8 mouse cellular contexts compared by ENCODE assay signal in genomic region chr4:57904211-57904610, GRCm38 (mm10). TPM values are rescaled to one million over a fixed set of nuclear protein-coding genes. Genes with fewer than 3 reads are reported as not detected.
DNase-seq lines count a peak whose midpoint lies in the region; ATAC-seq and TF ChIP-seq lines count a peak whose summit lies in the region.

No protein-coding gene starts in this region.

- WGBS in kidney, postnatal 0 days = 7% methylated on average over 5 of the region's 5 CpGs
- WGBS in lung, adult 2 months = 7% methylated on average over 5 of the region's 5 CpGs
- WGBS in neural tube, embryonic 14.5 days = 12% methylated on average over 5 of the region's 5 CpGs
- 6% methylated on average over 5 of the region's 5 CpGs for WGBS in thymus, adult 2 months

- H3K36me3 ChIP-seq in C2C12 (ENCODE audit: control insufficient read depth, insufficient read depth) = no peaks in the 10 kb centered on the region
- H3K36me3 ChIP-seq in kidney, postnatal 0 days (ENCODE audit: insufficient read depth, low read length) = no peaks in the 10 kb centered on the region
- no peaks in the 10 kb centered on the region for H3K36me3 ChIP-seq in neural tube, embryonic 14.5 days (ENCODE audit: control insufficient read depth, insufficient read depth, low read length)
- no peaks in the 10 kb centered on the region for H3K36me3 ChIP-seq in thymus, adult 2 months (ENCODE audit: control insufficient read depth, insufficient read depth, low read length)

- H3K9ac ChIP-seq in kidney, postnatal 0 days (ENCODE audit: low read depth, low read length) = no peak overlapping the region
- no peak overlapping the region for H3K9ac ChIP-seq in neural tube, embryonic 14.5 days (replicated peaks; ENCODE audit: low read depth, low read length)

- H3K4me1 ChIP-seq in kidney, postnatal 0 days (replicated peaks; ENCODE audit: insufficient read depth, low read length) = no peaks in the 10 kb centered on the region
- H3K4me1 ChIP-seq in lung, adult 2 months (ENCODE audit: control insufficient read depth, insufficient read depth, low read length) = no peaks in the 10 kb centered on the region
- no peaks in the 10 kb centered on the region for H3K4me1 ChIP-seq in neural tube, embryonic 14.5 days (ENCODE audit: control insufficient read depth, insufficient read depth, low read length)
- H3K4me1 ChIP-seq in thymus, adult 2 months (replicated peaks; ENCODE audit: control insufficient read depth, insufficient read depth, low read length) = peaks cover 8% of the 10 kb centered on the region

- H3K79me2 ChIP-seq in C2C12 (ENCODE audit: control insufficient read depth, insufficient read depth) = no peaks in the 10 kb centered on the region

- peak; percentile 60 for TF ChIP-seq CTCF in C2C12 (IDR thresholded peaks at IDR 0.05; ENCODE audit: control insufficient read depth, insufficient read depth, insufficient read length)
- peak; percentile 91 for TF ChIP-seq CTCF in kidney, postnatal 0 days (IDR thresholded peaks at IDR 0.05; ENCODE audit: low read depth)
- TF ChIP-seq CTCF in lung, adult 2 months (IDR thresholded peaks at IDR 0.05; ENCODE audit: insufficient read depth, low read length) = peak; percentile 93
- peak; percentile 19; the same call in 1 of the 2 replicates for TF ChIP-seq CTCF in thymus, adult 2 months (IDR thresholded peaks at IDR 0.05; ENCODE audit: borderline replicate concordance, control insufficient read depth, extremely low read depth, insufficient read depth, low read length, poor library complexity)

- H3K27ac ChIP-seq in kidney, postnatal 0 days = no peak overlapping the region
- H3K27ac ChIP-seq in neural tube, embryonic 14.5 days (ENCODE audit: low read depth, low read length) = no peak overlapping the region
- H3K27ac ChIP-seq in thymus, adult 2 months (ENCODE audit: control insufficient read depth, insufficient read depth, low read length) = no peak overlapping the region

- H3K4me2 ChIP-seq in kidney, postnatal 0 days (ENCODE audit: low read length) = peak overlapping the region; percentile 1
- H3K4me2 ChIP-seq in neural tube, embryonic 14.5 days (ENCODE audit: low read depth, low read length) = no peak overlapping the region

- ATAC-seq in granulocyte monocyte progenitor cell, adult 5-6 weeks (replicated peaks; ENCODE audit: poor library complexity, severe bottlenecking) = peak; percentile 26; the same call in 1 of the 2 replicates
- peak; percentile 58; the same call in 1 of the 2 replicates for ATAC-seq in kidney, postnatal 0 days (replicated peaks; ENCODE audit: low FRiP score, low read depth)
- peak; percentile 64; the same call in 1 of the 2 replicates for ATAC-seq in neural tube, embryonic 14.5 days (ENCODE audit: low read depth)

- H3K9me3 ChIP-seq in kidney, postnatal 0 days (replicated peaks; ENCODE audit: low read length) = no peaks in the 10 kb centered on the region
- no peaks in the 10 kb centered on the region for H3K9me3 ChIP-seq in neural tube, embryonic 14.5 days (ENCODE audit: control insufficient read depth, low read length)

- H3ac ChIP-seq in C2C12 (ENCODE audit: control insufficient read depth, insufficient read length, low read depth) = no peak overlapping the region

- H3K4me3 ChIP-seq in C2C12 (ENCODE audit: insufficient read depth, poor library complexity, severe bottlenecking) = no peak overlapping the region
- no peak overlapping the region for H3K4me3 ChIP-seq in kidney, postnatal 0 days (replicated peaks; ENCODE audit: low read depth, low read length)
- no peak overlapping the region for H3K4me3 ChIP-seq in lung, adult 2 months (replicated peaks; ENCODE audit: extremely low read depth, low read depth, low read length)
- no peak overlapping the region for H3K4me3 ChIP-seq in neural tube, embryonic 14.5 days (ENCODE audit: low read depth, low read length)
- no peak overlapping the region for H3K4me3 ChIP-seq in thymus, adult 2 months (ENCODE audit: control insufficient read depth, insufficient read depth, low read length)

- no peak for TF ChIP-seq POLR2A in lung, adult 2 months (IDR thresholded peaks at IDR 0.05; ENCODE audit: borderline replicate concordance, extremely low read depth, low read depth, low read length)
- TF ChIP-seq POLR2A in thymus, adult 2 months (IDR thresholded peaks at IDR 0.05; ENCODE audit: control insufficient read depth, extremely low read depth, insufficient read depth, low read length, poor library complexity) = no peak

- no peaks in the 10 kb centered on the region for H3K79me3 ChIP-seq in C2C12 (ENCODE audit: low read depth)

- DNase-seq in R1 (ENCODE audit: low read depth, low spot score) = peak; percentile 67
- peak; percentile 85 for DNase-seq in embryo, embryonic 10.5 days (ENCODE audit: low spot score)
- peak; percentile 68 for DNase-seq in kidney, postnatal 0 days (ENCODE audit: low spot score)
- peak; percentile 55 for DNase-seq in lung, adult 2 months
- peak; percentile 79 for DNase-seq in thymus, adult 2 months

- no peaks in the 10 kb centered on the region for H3K27me3 ChIP-seq in C2C12 (ENCODE audit: control insufficient read depth, insufficient read depth, insufficient read length)
- no peaks in the 10 kb centered on the region for H3K27me3 ChIP-seq in kidney, postnatal 0 days (ENCODE audit: insufficient read depth, low read length)
- no peaks in the 10 kb centered on the region for H3K27me3 ChIP-seq in neural tube, embryonic 14.5 days (ENCODE audit: control insufficient read depth, insufficient read depth, low read length)
- H3K27me3 ChIP-seq in thymus, adult 2 months (ENCODE audit: control insufficient read depth, insufficient read depth, low read length) = no peaks in the 10 kb centered on the region

TF ChIP-seq in C2C12, 6 proteins besides CTCF, POLR2A, EP300 and RAD21:
- TF ChIP-seq CEBPB (IDR thresholded peaks at IDR 0.05; ENCODE audit: low read depth) (no peak), MAX (IDR thresholded peaks at IDR 0.05) (no peak), FOSL1 (IDR thresholded peaks at IDR 0.05; ENCODE audit: insufficient read depth, low read length, poor library complexity, severe bottlenecking) (no peak), MYOD1 (IDR thresholded peaks at IDR 0.05; ENCODE audit: control insufficient read depth, insufficient read length, low read depth) (no peak), USF1 (IDR thresholded peaks at IDR 0.05; ENCODE audit: low read depth) (no peak), MYOG (IDR thresholded peaks at IDR 0.05; ENCODE audit: control insufficient read depth, extremely low read depth, insufficient read length) (no peak)
TF ChIP-seq in C2C12: peak in this region for 0.

RNA-seq across cellular contexts. Expression of gene D630039A03Rik, which starts 11.9 kb away (rescaled TPM):
- polyA plus RNA-seq in C2C12 (2012; fragmentation: generic; extraction: Trizol) = 0.01 TPM
- not detected in 2 replicates for total RNA-seq in granulocyte monocyte progenitor cell, adult 5-6 weeks (2014; fragmentation: Nextera tagmentation)
- 0.09 TPM in 1 of 2 replicates, not detected in the other for total RNA-seq in granulocyte monocyte progenitor cell, adult 5-6 weeks (2017)
- polyA plus RNA-seq in kidney, postnatal 0 days (2015; fragmentation: Nextera tagmentation; extraction: Ambion mirVana) = 2.3 and 2.7 TPM in 2 replicates
- polyA plus RNA-seq in lung, adult 2 months (2012; rRNA removed) = 3.2 and 5.4 TPM in 2 replicates
- 0.33 and 0.39 TPM in 2 replicates for polyA plus RNA-seq in neural tube, embryonic 14.5 days (2014; fragmentation: Nextera tagmentation; extraction: Ambion mirVana)
- 0.14 and 0.26 TPM in 2 replicates for polyA plus RNA-seq in thymus, adult 2 months (2012; rRNA removed)

RNA-seq across cellular contexts. Expression of gene Txn1, which starts 52.0 kb away (rescaled TPM):
- 623 TPM for polyA plus RNA-seq in C2C12 (2012; fragmentation: generic; extraction: Trizol)
- total RNA-seq in granulocyte monocyte progenitor cell, adult 5-6 weeks (2014; fragmentation: Nextera tagmentation) = 404 and 474 TPM in 2 replicates
- 150 and 201 TPM in 2 replicates for total RNA-seq in granulocyte monocyte progenitor cell, adult 5-6 weeks (2017)
- 483 and 497 TPM in 2 replicates for polyA plus RNA-seq in kidney, postnatal 0 days (2015; fragmentation: Nextera tagmentation; extraction: Ambion mirVana)
- 116 and 145 TPM in 2 replicates for polyA plus RNA-seq in lung, adult 2 months (2012; rRNA removed)
- polyA plus RNA-seq in neural tube, embryonic 14.5 days (2014; fragmentation: Nextera tagmentation; extraction: Ambion mirVana) = 272 and 294 TPM in 2 replicates
- polyA plus RNA-seq in thymus, adult 2 months (2012; rRNA removed) = 195 and 214 TPM in 2 replicates

Comparison
In these comparisons a context has a peak if more than half of its experiments do, and no peak if none do; other contexts are left out.
1. CTCF ChIP-seq: peak in every context shown above with its lines; median percentile 93 in lung, adult 2 months; 91 in kidney, postnatal 0 days; 60 in C2C12; 19 in thymus, adult 2 months.